Mouse (Mus musculus) ovary, adult 2 months (tissue): Measurements from ENCODE around the gene Aplp2. TPM values are rescaled to one million over a fixed set of nuclear protein-coding genes. Genes with fewer than 3 reads are reported as not detected.

Source experiments
- polyA plus RNA-seq: library from polyadenylated mRNA; depleted of rRNA; stranded (reverse); fragments of >200 nt; gene quantifications from 2 replicates; pipeline ENCODE4 v1.2.3, GENCODE M21; 2012; rRNA removed

The Aplp2 gene
- 626 and 680 TPM in 2 replicates for polyA plus RNA-seq

DNA sequence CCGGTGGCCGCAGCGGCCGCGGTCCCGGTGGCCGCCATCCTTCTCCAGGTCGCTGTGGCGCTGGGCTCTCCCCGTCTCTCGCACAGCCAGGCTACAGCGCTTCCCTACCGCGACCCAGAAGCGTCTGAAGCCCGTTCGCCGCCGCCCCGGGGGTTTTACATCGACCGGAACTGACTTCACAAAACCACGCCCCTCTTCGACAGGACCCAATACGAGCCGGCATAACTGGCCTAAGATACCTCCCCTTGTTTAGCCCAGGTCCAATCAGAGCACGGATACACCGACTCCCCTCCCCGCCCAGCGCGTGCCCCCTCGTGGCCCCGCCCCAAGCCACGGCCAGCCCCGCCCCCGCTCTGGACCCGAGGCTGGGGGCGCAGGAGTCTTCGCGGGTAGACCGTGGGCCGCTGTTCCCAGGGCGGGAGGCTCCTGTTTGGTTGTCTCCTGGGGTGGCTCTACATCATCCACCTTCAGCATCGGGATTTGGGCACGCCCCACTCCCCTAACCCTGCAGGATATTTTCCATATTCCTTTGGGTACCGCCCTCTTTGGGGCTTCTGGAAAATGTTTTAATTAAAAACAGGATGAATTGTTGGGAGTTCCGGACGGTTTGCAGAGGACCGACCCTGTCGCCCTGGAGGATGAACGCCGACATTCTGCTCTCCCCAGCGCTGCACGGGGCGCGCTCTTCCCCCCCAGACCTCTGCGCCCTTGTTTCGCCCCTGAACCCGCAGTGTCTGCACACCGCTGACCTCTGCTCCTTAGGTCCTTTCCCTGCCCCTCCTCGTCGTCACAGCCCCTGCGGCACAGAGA lies at the start of gene Aplp2:
TSS of gene Aplp2 (minus strand) at position 126 of the 810 bp plus-strand sequence.

DNA sequence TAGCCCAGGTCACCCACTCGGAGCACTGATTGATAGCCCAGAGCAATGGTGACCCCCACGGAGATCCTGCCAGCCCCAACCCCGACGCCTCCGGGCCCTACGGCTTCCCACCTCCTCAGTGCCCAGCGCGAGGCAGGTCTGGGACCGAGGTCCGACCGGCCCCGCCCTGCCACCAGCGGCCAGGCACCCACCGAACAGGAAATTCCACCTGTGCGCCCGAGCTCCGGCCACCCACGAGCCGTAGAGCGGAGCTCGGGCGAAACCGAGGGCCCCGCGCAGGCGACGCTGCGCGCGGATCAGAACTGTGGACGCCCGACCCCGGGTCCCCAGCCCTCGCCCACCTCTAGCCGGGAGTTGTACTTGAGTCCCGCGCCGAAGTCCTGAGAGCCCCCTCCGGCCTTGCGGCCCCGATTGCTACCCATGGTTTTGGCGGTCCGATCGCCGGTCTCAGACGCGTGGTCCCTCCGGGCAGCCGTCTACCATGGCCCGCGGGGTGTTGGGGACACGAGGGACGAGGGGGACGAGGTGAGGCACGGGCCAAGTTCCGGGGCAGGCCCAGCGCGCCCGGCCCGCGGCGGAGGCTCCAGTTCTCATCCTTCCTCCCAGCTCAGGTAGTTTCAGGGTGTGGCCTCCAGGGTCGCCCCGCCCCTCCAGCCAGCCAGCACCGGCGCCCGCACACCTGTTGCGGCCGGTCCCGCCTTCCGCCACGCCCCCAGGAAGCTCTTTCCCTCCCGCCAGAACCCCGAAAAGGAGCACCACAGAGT lies 80.2 kb downstream of the Aplp2 start, which contains the start of gene St14:
TSS of gene St14 (minus strand) at position 649 of the 764 bp plus-strand sequence.

Other genes starting within 250 kb of the Aplp2 start
- gene Zbtb44, start 181.2 kb downstream of the Aplp2 start, polyA plus RNA-seq: 8.1 and 12.4 TPM in 2 replicates
- gene St14, start 80.0 kb downstream of the Aplp2 start, polyA plus RNA-seq: 30.4 and 30.8 TPM in 2 replicates
- gene Prdm10, start 68.7 kb upstream of the Aplp2 start, polyA plus RNA-seq: 11.9 and 15.1 TPM in 2 replicates
- 23.5 and 32.3 TPM in 2 replicates for gene Nfrkb, start 174.4 kb upstream of the Aplp2 start, polyA plus RNA-seq